Mouse (Mus musculus) 416B (cell line): ENCODE measurements around the gene Rbpj.

ENCODE experiments used
- DNase-seq: peaks from one replicate; pipeline ENCODE4 v3.0.0; 2011; ENCODE audit warnings: low read depth

Gene Rbpj

DNA sequence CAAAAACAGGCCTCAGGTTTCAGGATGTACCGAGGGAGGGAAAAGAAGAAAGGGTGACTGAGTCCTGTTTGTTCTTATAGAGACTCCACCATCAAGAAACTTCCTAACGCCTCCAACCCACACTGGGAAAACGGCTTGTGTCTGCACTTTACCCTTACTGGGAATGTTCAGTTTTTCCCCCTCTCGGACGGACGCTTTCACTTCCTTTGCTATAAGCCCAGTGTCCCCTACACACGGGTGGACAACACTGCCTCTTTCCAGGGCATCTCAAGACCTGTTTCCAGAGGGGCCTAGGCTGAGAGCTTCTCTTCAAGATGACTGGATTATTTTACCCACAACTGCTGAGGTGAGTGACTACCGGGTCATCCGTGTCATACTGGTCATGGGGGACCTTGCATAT is at the start of gene Rbpj:
Gene Rbpj, plus strand, starts transcription at position 270 of the 400 bp plus-strand sequence.
- DNase-seq = no peak

DNA sequence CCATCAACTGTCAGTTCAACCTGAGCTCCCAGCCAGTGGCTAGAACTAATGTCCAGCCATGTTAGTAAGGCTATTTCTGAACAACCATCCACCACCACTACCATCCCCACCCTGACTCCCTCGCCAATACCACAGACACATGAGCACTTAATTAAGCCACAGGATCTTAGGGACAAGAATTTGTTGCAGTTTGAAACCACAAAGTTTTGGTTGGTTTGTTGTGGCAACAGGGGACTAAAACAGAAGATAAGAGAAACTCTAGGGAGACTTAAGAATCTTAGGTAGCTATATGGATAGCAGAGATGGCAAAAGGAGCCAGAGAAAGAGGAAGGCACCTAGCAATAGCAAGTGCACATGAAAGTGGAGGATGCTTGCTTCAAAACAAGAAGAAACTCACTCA is 45.2 kb upstream of the Rbpj start:
- peak; percentile 64 for DNase-seq

- DNase-seq = peak; percentile 92
Observed at GRCm38 (mm10) chr5:53421291-53421690, 44.7 kb upstream of the Rbpj start.

GRCm38 (mm10) chr5:53427411-53427810 is 38.5 kb upstream of the Rbpj start:
- DNase-seq = no peak

DNA sequence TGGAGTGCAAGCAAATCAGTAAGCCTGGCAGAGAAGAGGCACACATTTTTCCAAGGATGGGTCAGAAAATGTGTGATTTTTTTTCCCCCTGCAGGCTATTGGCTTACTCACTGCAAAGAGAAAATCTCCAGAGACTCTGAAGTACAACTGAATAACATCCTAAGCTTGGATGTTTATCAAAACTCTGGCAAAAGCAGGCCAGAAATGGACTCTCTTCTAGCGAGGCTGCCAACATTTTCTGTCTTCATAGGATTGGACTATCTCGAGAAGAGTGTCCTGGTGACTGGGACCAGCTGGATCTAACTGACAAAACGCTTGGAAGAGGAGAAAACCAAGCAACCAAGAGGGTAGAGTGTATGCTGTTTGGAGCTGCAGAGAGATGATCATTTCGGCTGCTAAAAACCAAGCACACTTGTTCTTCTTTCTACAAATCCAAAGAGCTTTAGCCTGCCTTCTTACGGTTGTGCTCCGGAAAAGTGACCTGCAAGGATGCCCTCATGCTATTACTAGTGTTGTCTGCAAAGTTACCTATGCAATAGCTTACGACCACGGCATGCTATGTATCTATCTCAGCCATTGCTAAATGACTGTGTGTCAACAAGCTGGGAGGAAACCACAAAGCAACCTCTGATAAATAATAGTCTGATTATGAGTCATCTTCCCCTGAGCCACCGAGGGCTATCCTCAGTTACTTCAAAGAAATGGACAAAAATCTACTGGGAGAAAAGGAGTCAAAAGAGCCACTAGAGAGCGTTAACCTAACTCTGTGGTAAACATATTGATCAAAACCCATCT is 36.1 kb upstream of the Rbpj start:
- DNase-seq = peak; percentile 78

DNA sequence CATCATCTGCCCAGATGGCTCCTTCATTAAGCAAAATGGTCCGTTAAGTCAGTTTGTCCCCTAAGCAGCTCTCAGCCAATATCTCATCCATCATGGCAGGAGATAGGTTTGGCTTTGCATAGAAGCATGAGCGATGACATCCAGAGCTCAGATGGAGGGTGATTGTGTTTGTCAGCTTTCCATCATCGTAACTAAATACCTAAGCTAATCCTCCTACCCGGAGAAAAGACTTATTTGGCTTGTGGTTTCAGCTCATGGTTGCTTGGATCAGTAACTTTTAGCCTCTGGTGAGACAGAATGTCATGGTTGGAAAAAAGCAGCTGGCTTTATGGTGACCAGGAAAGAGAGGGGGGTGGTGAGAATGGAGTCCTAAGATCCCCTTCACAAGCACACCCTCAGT is 33.5 kb upstream of the Rbpj start:
- no peak for DNase-seq

GRCm38 (mm10) chr5:53436905-53437632 is 28.9 kb upstream of the Rbpj start:
- no peak for DNase-seq

- no peak for DNase-seq
Observed at GRCm38 (mm10) chr5:53437767-53438166, 28.2 kb upstream of the Rbpj start.

GRCm38 (mm10) chr5:53438268-53438667 is 27.7 kb upstream of the Rbpj start:
- DNase-seq = no peak

DNA sequence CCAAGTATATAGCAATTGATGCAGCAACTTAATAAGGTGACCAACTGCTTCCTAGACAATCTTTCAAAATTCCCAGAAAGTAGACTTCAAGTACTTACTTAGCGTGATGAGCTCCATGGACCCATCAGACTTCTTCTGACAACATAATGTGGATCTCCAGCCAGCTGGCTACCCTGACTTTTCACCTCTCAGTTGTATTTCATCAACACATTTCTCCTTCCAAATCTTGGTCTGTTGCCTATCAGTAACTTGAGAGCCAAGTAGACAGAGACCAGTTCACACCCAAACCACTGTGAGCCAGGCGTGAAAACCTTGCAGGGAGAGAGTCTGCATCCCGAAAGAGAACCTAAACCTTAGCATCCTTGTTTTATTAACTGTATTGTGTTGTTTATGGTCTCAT is 26.3 kb upstream of the Rbpj start:
- no peak for DNase-seq

GRCm38 (mm10) chr5:53444030-53444429 is 21.9 kb upstream of the Rbpj start:
- DNase-seq = peak; percentile 44

GRCm38 (mm10) chr5:53450945-53451344 is 15.0 kb upstream of the Rbpj start:
- no peak for DNase-seq

DNA sequence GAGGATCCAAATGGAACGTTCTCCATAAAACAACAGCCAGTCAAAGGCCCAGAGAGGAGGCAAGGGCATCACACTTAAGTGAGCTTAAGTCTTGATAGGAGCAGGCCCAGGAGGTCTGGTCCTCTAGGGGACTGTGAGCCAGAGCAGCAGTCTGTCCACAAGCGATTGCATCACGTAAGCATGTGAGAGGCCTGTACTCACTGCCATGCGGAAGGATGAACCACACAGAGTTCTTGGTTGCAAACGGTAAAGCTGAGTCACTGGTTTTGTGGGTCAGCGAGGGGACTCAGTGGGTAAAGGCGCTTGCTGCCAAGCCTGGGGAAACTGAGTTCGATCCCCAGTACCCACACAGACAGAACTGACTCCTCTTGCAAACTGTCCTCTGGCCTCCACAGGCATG is 14.1 kb upstream of the Rbpj start:
- DNase-seq = peak; percentile 80

- DNase-seq = no peak
Observed at GRCm38 (mm10) chr5:53452920-53453319, 13.0 kb upstream of the Rbpj start.

DNA sequence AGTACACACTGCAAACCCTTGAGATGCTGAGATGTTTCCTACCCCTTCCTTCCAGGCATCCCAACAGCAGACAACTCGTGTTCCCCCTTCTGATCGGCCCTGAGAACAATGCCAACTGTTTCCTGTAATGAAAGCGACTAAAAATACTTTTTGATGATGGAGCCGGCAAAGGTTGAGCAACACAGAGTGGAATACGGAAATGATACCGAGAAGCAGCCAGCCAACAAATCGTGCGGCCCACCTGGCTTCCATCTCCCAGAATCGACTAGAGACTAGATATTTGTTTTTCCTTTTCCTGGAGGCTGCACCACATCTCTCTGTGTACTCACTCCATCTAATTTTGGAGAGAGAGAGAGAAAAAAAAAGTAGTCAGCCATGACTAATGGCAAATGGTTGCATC is 11.2 kb upstream of the Rbpj start:
- no peak for DNase-seq

DNA sequence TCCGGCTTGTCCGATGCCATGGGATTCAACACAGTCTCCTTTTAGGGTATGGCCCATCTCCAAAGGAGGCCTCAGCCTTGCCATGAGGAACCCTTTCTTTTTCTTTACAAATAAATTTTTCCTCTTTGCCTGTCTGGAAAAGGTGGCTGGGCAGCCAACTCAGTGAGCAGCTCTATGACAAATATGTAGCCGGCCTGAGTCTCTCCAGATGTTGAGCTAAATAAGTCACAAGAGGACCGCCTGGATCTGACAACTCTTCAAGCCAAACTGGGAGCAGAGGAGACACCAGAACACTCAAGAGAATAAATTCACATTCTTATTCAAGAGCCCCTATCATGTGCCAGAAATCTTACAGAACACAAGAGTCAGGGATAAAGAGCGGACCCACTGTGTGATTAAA is 10.5 kb upstream of the Rbpj start:
- DNase-seq = no peak

- no peak for DNase-seq
Observed at GRCm38 (mm10) chr5:53460196-53460595, 5.8 kb upstream of the Rbpj start.

DNA sequence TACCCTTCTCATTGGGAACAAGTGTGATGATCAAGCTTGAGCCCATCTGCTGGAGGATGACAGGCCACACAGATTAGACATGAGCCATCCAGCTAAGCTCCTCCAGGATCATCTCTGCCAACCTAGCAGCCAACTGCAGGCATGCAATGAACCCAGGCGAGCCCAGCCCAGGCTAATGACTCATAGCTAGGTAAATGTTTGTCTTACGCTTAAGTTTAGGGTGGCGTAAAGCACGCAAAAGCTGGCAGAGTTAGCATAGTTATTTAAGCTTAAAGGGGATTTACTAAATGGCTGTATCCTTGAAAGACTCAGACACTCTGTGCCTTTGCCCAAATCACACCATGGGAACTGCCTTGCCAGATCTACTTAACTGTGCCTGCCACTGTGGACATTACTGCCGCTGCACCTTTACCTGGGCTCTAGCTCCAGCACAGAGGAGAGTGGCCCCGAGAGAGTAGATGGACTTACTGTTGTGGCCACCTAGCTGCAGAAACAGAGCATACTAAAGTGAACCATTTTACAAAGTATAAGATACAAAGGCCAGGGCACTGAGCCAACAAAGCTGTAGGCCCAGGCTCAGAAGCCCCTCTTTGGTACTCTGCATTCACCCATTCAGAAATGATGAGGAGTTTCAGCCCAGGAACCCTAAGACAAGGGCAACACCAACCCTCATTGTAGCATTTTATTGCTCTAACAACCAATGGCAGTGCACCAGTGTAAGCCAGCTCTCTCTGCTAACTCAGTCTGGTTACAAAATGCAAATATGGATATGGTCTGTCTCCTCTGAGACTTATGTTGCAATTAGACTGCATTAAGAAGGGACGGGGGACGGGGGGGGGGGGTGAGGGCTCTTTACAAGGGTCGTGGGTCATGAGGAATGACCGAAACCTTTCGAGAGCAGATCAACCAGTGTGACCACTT is 2.6 kb upstream of the Rbpj start:
- no peak for DNase-seq

DNA sequence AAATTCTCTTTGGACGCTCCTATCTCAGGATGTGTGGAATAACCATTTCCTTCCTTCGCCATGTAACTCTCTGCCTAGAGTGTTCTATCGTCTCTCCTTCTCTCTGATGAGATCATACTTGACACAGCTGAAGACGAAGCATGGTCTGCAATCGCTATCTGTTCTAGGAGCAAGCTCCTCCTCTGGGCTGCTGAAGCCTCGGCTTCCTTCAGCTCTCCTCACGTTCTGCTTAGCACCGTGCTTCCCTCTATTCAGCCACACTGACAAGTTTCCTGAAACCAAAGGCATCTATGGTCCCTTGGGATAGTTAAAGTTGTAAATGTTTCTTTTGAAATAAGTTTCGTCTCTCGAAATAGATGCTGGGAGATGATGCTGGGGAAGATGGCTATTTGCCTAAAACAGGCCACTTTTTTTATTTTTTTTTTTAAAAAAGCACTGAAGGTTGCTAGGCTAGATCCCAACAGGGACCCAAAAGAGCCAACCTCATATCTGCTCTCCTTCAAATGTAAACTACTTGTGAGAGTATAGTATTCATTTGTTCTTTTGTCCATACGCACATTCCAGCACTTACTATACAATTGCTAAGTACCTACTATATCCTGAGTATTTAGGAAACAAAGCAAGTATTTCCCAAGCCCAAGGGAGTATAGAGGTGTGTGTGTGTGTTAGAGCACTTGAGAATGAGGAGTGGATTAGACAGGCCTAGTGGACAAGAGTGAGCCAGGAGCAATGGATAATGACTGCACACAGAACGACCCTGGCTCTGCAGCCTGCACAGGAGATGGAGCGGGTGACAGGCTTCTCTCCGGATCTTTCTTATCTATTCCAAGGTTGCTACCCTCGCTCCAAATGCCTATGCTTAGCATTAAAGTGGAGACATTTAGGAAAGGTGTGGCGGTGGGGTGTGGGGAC is 726 bp downstream of the Rbpj start:
- DNase-seq = no peak

GRCm38 (mm10) chr5:53467602-53468001 is 1.6 kb downstream of the Rbpj start:
- DNase-seq = no peak

- no peak for DNase-seq
Observed at GRCm38 (mm10) chr5:53468366-53468765, 2.4 kb downstream of the Rbpj start.
